Mouse (Mus musculus) E14TG2a.4 (cell line): ENCODE data around the gene R3hdm4.

Experiments
- CTCF ChIP-seq: conservative IDR thresholded peaks from 2 replicates; pipeline ENCODE4 v1.5.1; 2014; ENCODE audit warnings: low read length
- NANOG ChIP-seq: IDR thresholded peaks from 2 replicates; pipeline ENCODE4 v1.6.1; 2014; ENCODE audit warnings: borderline replicate concordance, low read length, mixed read lengths
- POU5F1 ChIP-seq: IDR thresholded peaks from 2 replicates; pipeline ENCODE4 v1.6.1; 2014; ENCODE audit warnings: low read length, borderline replicate concordance

GRCm38 (mm10) chr10:79929967-79930825 is 9.2 kb upstream of the R3hdm4 start:
- no peak for TF ChIP-seq CTCF
- TF ChIP-seq POU5F1, result no peak
- TF ChIP-seq NANOG, result no peak
